Mouse (Mus musculus): ENCODE measurements around the gene Akap2.

GRCm38 (mm10) chr4:57696955-57697354, 20.5 kb upstream of the Akap2 start:
- no peak for TF ChIP-seq CTCF (IDR thresholded peaks at IDR 0.05; ENCODE audit: low read depth)
- no peak for TF ChIP-seq EP300 (optimal IDR thresholded peaks at IDR 0.05)

Measured in stomach, postnatal 0 days (tissue).